Comparison of ENCODE assay signal across 8 mouse cellular contexts in genomic region chr2:123754656-123755499, GRCm38 (mm10).
A peak's percentile ranks its signal among the peaks of the same experiment; 100 is the strongest.
DNase-seq lines count a peak whose midpoint lies in the region; ATAC-seq lines count a peak whose summit lies in the region.
"Not testable (repeated sequence)": the region's sequence is repeated elsewhere in the genome, so short reads cannot be mapped to it uniquely, and the experiment has no call there.

No protein-coding gene starts in this region.

- ATAC-seq in intestine, embryonic 14.5 days (replicated peaks; ENCODE audit: low FRiP score, low TSS enrichment, low read depth); stomach, embryonic 16.5 days (ENCODE audit: insufficient read depth, low FRiP score): not testable (repeated sequence)
- ATAC-seq in neural tube, embryonic 11.5 days (ENCODE audit: insufficient read depth, low FRiP score, low TSS enrichment) = peak; percentile 59; the same call in 1 of the 2 replicates

- not testable (repeated sequence) for H3K4me1 ChIP-seq in forebrain, embryonic 10.5 days; hindbrain, embryonic 10.5 days (replicated peaks); intestine, embryonic 14.5 days (replicated peaks; ENCODE audit: control insufficient read depth, insufficient read depth, low read length); limb, embryonic 10.5 days; midbrain, embryonic 10.5 days; neural tube, embryonic 11.5 days (ENCODE audit: control insufficient read depth, insufficient read depth, low read length); stomach, embryonic 16.5 days (ENCODE audit: control insufficient read depth, insufficient read depth, low read length)

- WGBS in forebrain, embryonic 10.5 days = 38% methylated on average over 21 of the region's 24 CpGs
- 52% methylated on average over 21 of the region's 24 CpGs for WGBS in hindbrain, embryonic 10.5 days
- 52% methylated on average over 10 of the region's 24 CpGs for WGBS in intestine, embryonic 14.5 days
- 54% methylated on average over 20 of the region's 24 CpGs for WGBS in limb, embryonic 10.5 days
- 51% methylated on average over 19 of the region's 24 CpGs for WGBS in midbrain, embryonic 10.5 days
- 55% methylated on average over 10 of the region's 24 CpGs for WGBS in neural tube, embryonic 11.5 days
- WGBS in stomach, embryonic 16.5 days = 53% methylated on average over 10 of the region's 24 CpGs

- H3K27ac ChIP-seq in forebrain, embryonic 10.5 days; hindbrain, embryonic 10.5 days; intestine, embryonic 14.5 days (ENCODE audit: low read depth); limb, embryonic 10.5 days; midbrain, embryonic 10.5 days (replicated peaks); neural tube, embryonic 11.5 days (ENCODE audit: low read depth, low read length); stomach, embryonic 16.5 days (ENCODE audit: low read length): not testable (repeated sequence)

- H3K4me3 ChIP-seq in forebrain, embryonic 10.5 days = peak overlapping the region; percentile 37
- H3K4me3 ChIP-seq in hindbrain, embryonic 10.5 days = peak overlapping the region; percentile 37; the same call in 1 of the 2 replicates
- peak overlapping the region; percentile 16 for H3K4me3 ChIP-seq in intestine, embryonic 14.5 days (ENCODE audit: low read depth, low read length)
- H3K4me3 ChIP-seq in limb, embryonic 10.5 days = 0 out of 2 replicates have a peak overlapping the region, but pooled peaks have one; percentile 30
- peak overlapping the region; percentile 40 for H3K4me3 ChIP-seq in midbrain, embryonic 10.5 days
- H3K4me3 ChIP-seq in neural tube, embryonic 11.5 days (ENCODE audit: low read depth, low read length) = not testable (repeated sequence)
- peak overlapping the region; percentile 21 for H3K4me3 ChIP-seq in stomach, embryonic 16.5 days (replicated peaks; ENCODE audit: low read length)

- not testable (repeated sequence) for H3K9me3 ChIP-seq in forebrain, embryonic 10.5 days; hindbrain, embryonic 10.5 days; intestine, embryonic 14.5 days (ENCODE audit: control insufficient read depth, low read length); limb, embryonic 10.5 days (replicated peaks); midbrain, embryonic 10.5 days (replicated peaks); neural tube, embryonic 11.5 days (ENCODE audit: control insufficient read depth, low read length); stomach, embryonic 16.5 days (replicated peaks; ENCODE audit: control insufficient read depth, low read length)

- H3K27me3 ChIP-seq in forebrain, embryonic 10.5 days (ENCODE audit: poor library complexity, severe bottlenecking); hindbrain, embryonic 10.5 days (ENCODE audit: insufficient read depth, poor library complexity, severe bottlenecking); intestine, embryonic 14.5 days (replicated peaks; ENCODE audit: control insufficient read depth, insufficient read depth, low read length); limb, embryonic 10.5 days (ENCODE audit: low read depth, poor library complexity, severe bottlenecking); midbrain, embryonic 10.5 days (ENCODE audit: low read depth, poor library complexity, severe bottlenecking); neural tube, embryonic 11.5 days (ENCODE audit: control insufficient read depth, insufficient read depth, low read length); stomach, embryonic 16.5 days (ENCODE audit: control insufficient read depth, insufficient read depth, low read length): not testable (repeated sequence)

- not testable (repeated sequence) for H3K36me3 ChIP-seq in forebrain, embryonic 10.5 days (replicated peaks); hindbrain, embryonic 10.5 days; intestine, embryonic 14.5 days (ENCODE audit: control insufficient read depth, insufficient read depth, low read length); limb, embryonic 10.5 days; midbrain, embryonic 10.5 days; neural tube, embryonic 11.5 days (ENCODE audit: control insufficient read depth, insufficient read depth, low read length); stomach, embryonic 16.5 days (ENCODE audit: control insufficient read depth, insufficient read depth, low read length)

- not testable (repeated sequence) for H3K9ac ChIP-seq in intestine, embryonic 14.5 days (ENCODE audit: low read length); neural tube, embryonic 11.5 days (ENCODE audit: low read length); stomach, embryonic 16.5 days (ENCODE audit: low read length)

- H3K4me2 ChIP-seq in intestine, embryonic 14.5 days (ENCODE audit: low read length) = peak overlapping the region; percentile 32; the same call in 1 of the 2 replicates
- H3K4me2 ChIP-seq in neural tube, embryonic 11.5 days (ENCODE audit: low read depth) = not testable (repeated sequence)
- peak overlapping the region; percentile 34; the same call in 1 of the 2 replicates for H3K4me2 ChIP-seq in stomach, embryonic 16.5 days (ENCODE audit: low read depth, low read length)

- DNase-seq in forebrain, embryonic 10.5 days (ENCODE audit: extremely low spot score, low spot score); hindbrain, embryonic 10.5 days (ENCODE audit: low spot score); intestine, embryonic 14.5 days (ENCODE audit: low spot score); limb, embryonic 10.5 days (ENCODE audit: low spot score); midbrain, embryonic 10.5 days (ENCODE audit: low spot score): not testable (repeated sequence)
- peak; percentile 27 for DNase-seq in heart, adult 11 months
- peak; percentile 13 for DNase-seq in neural tube, embryonic 11.5 days (ENCODE audit: low spot score)
